Mouse (Mus musculus) frontal cortex, postnatal 10 days (tissue): ENCODE results near the gene Mta2.
"Not testable (repeated sequence)": the region's sequence is repeated elsewhere in the genome, so short reads cannot be mapped to it uniquely, and the experiment has no call there.

Source experiments
- DNase-seq, 2 experiments: peaks; one replicate each; pipeline ENCODE4 v3.0.0; 2022; ENCODE audit warnings: low spot score in 2 of 2, mixed read lengths in 1 of 2

Gene Mta2

DNA sequence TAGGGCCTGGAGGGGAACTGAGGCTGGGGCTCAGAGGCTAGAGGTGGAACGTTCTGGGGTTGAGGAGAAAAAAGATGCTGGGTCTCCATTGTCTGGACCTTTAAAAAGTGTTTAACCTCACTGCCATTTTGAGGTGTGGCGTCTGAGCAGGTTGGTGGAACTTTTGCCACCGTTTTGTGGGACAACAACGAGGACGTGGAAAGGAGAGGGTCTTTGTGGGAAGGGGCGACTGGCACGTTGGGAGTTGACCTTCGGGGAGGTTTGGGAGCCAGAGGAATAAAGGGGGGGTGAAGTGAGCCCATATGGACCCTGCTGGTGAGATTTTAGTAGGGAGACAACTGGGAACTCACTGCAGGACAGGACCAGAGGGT, 25.7 kb downstream of the Mta2 start:
- no peak for DNase-seq

DNA sequence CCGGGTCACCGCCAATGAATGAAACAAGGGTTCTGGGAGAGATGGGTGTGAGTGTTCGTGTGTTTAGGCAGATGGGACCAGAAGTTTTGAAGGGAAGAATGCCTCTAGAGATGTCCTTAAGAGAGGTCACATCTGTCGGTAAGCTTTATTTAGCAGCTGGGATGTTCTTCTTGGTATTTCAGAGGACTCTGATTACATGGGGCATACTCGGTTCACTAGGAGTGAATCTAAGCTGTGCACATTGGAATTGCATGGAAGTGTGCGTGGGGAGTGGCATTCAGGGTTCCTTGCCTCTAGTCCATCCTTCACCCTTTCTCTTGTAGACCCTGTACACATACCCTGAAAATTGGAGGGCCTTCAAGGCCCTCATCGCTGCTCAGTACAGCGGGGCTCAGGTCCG, 26.2 kb downstream of the Mta2 start:
- DNase-seq = no peak

DNA sequence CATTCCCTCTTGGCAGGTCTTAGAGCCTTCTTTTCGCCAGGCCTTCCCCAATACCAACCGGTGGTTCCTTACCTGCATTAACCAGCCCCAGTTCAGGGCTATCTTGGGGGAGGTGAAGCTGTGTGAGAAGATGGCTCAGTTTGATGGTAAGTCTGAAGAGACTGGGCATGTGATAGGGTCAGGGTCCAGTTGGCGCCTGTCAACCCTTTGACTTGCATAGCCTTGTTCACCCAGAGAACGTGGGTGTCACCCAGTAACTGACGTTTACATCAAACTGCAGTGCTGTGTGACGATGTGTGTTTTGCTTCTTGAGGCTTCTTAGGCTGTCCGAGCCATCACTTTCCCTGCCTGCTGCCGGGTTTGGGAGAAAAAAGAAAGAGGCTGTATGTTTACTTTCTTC, 30.8 kb downstream of the Mta2 start:
- DNase-seq = not testable (repeated sequence)

DNA sequence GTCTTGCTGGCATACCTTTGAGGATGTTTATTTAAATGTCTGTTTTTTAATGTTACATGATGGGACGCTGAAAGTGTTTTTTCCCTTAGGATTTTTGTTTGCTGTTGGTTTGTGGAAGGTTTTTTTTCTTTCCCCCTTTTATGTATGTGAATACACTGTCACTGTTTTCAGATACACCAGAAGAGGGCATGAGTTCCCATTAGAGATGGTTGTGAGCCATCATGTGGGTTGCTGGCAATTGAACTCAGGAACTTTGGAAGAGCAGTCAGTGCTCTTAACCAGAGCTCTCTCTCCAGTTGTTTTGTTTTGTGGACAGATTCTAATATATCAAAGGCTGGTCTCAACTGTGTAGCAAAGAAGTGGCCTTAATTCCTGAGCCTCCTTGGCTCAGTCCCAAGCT, 33.0 kb downstream of the Mta2 start:
- DNase-seq = no peak

DNA sequence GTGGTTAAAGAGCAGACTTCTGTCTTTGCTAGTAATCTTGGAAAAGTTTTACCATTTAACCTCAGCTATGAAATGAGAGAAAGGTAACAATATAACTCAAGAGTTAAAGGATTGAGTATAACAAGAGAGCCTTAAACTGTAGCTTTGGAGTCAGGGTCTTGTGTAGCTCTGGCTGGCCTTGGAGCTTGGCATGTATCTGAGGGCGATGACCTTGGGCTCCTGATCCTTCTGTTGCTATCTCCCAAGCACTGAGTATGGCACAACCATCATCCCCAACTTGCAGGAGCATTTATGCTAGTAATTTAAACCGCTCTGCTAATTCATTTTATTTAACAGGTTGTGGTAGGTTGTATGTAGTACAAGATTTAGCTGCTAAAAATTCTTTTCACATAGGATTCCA, 33.8 kb downstream of the Mta2 start:
- DNase-seq = no peak

DNA sequence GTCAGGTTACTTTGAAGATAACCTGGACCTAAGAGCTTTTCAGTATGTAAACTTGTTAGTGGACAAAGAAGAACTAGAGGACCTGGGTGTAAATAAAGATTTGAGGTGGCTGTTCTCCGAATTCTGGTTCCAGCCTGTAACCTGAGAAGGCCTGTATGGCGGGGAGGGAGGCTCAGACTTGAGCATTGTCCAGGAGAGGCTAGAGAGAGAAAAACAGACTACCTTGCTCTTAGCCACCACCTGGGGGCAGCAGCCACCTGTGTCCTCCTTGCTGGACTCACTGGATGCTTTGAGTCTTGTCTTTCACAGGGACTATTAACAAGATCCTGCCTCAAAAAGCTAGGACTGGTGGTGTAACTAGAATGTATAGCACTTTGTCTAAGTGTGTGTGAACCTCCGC, 34.9 kb downstream of the Mta2 start:
- no peak for DNase-seq

DNA sequence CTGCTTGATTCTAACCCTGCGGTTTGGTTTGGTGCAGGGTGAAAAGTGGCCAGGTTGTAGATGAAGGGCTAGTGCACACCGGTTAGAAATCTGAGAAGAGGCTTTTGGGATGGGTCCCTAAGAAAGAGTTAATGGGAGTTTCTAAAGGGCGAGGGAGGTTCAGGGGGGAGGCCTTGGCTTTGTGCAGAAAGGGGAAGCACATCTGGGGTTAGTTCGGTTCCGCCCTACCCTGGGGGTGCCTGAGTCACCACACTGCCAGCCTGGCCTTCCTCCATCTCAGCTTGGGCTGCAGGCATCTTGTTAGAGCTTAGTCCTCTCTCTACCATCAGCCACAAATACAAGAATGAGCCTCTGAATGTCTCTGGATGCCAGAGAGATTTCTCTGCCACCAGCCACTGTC, 39.1 kb downstream of the Mta2 start:
- DNase-seq = no peak

DNA sequence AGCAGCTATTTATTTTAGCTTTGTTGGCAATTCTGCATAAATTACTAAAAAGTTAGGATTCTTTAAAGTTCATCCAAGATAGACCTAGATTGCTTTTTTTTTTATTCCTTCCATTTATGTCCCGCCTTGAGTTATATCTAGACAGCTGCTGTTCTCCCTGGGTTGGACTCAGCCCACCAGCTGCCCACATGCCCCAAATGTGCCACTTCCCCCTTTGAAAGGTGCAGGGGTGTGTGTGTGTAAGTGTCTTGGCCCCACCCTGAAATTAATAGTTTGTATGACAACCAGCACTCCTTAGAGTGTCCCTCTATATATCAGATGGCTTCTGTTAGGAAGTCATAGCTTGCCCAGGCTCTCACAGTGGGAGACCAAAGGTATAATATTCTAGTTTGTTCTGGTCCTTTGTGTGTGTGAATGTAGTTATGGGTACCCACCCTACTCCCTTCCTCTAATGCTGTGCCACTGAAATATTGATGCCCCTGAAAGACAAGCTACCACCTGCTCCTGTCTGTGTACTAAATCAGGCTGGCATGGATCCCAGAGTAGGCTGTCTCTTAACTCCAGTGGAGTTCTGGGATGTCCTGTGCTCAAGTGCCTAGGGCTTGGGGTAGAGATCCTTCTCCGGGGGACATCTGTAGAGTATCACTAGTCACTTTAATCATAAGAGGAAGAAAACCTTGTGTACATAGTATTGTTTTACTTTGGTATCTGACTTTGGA, 39.9 kb downstream of the Mta2 start:
- no peak for DNase-seq

DNA sequence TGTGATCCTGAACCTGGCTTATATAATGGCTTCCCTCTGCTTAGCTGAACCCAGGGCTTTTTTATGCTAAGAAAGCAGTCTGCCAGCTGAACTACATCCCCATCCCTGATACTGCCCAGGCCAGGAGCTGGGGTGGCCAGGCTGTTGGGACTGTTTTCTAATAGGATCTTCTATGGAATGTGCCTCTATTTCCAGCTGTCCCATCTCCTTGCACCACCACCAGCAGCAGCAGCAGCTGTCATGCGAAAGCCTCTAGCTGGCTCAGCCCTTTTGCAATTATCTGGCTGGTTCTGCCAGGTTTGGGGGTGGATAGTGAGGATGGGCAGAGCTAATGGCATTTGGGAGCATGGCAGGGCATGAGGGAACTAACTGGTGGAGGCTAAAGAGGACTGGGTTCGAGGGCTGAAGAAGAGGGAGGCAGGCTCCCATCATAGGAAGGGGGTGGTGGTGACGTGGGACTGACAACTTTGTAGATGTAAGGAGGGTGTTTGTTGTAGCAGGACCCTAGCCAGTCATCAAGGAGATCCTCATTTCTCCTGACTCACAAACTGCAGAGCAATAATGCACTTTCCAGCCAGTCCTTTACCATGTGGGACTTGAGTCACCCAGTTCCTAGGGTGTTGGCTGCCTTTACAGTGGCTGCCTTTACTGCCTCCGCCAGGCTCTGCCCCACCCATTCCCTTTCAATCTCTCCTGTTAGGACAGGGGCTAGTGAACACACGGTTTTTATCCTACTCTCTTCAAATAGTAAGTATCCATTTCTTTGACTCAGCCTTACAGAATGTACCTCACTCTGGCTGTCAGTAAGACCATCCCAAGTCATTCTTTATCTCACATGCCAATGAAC, 40.9 kb downstream of the Mta2 start:
- DNase-seq = no peak

DNA sequence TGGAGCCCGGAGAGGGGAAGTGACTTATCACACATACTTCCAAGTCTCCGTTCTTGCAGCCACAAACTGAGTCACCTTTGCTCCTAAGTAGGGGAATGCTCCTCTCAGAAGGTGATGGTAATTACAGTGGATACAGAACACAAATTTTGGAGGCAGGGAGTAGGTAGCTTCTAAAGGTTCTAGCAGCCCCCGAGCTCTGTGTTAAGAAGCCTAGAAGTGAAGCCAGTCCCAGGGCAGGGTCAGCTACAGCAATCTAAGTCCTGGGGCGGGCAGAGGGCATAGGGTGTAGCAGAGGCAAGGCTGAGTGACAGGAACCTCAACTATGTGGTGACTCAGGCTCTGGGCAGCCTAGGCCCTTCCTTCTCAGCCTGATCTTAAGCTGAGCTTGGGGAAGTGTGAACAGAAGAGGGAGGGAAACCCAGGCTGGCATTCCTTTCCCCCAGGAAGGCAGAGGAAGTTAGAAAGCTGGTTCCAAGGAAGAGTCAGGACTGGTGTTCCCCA, 41.5 kb downstream of the Mta2 start:
- no peak for DNase-seq

DNA sequence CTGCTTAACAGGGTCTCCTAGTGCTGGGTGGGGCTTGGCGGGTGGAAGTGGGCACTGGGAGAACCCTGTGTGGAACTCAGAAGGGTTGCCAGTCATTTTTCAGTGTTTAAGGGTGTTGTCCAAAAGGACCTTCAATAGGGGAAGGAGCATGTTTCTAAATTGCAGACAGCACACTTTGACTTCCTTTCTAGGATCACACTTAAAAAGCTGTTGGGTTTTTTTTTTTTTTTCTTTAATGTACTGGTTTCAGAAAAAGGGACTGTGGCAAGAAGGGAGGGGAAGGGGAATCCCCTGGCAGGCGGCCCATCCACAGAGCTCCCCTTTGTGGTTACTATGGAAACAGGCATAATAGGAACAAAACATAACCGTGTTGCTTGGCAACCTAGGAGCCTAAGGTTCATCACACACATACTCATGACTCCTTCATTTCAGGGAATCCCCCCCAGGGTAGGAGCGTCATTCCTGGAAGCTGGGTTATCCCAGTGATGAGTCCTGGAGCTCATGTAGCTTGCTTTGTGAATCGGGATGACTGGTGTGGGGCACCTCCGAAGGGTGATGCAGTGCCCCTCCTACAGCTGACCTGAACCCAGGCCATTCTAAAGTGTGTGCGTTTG, 42.7 kb downstream of the Mta2 start:
- DNase-seq = peak; percentile 67 to 69

DNA sequence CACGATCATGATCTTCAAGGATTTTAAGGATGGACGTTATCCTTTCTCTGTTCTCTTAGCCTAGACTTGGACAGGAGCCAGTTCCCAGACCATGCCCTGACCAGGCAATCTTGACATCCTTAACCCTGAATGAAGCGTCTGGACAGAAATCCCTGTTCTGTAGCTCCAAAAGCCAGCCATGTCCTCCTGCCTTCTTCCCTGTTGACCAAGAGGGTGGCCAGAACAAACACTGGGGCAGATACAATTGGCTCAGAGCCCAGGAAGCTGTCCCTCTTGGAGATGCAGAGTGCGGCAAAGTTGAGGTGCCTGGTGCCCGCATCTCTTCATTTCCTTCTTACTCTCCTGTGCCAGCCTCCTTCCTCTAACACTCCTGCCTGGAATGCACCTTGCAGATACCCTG, 44.2 kb downstream of the Mta2 start:
- no peak for DNase-seq

DNA sequence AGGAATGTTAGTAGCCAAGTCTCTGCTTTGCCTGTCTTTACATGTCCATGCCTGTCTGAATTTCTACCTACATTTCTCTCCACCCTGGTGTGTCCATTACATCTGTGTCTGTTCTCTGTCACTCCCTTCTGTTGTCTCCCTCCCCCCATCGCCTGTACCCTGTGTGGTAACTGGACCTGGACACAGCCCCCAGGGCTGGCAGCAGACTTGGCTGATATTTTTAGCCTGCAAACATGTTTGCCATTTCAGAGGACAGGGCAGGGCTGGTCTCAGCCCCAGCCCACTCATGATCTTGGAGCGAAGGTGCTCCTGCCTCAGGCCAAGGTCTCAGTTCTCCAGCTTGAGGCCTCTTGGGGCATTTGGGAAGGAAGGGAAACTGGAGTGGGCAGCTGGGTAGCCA, 46.1 kb downstream of the Mta2 start:
- DNase-seq = no peak

DNA sequence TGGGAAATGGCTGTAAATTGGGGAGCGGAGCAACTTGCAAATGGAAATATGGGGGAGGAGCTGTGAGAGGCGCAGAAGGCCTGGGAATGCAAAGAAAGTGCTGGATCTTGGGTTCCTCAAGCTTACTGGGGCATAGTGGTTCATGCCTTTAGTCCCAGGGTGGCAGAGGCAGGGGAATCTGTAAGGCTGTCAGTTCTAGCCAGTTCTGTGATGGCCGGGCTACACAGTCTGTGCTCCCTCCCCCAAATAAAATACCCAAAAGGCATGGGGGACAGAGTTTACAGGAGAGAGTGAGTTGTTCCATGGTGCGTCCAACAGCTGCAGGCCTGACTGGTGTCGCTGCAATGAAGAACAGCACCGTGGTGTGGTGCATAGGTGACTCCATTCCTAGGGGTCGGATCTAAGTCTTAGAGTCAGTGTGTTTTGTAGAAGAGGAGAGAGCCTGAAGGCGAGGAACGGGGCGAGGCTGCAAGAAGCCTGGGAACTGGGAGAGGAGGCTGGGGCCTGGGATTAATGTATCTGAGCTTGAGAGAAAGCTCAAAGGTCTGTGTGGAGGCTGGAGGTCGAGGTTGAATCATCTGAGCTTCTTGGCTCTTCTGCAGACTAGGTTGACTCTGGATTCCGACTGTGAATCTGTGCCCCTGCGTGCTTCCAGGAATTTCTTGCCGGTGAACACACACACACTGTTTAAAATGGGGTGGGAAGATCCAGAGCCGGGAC, 46.8 kb downstream of the Mta2 start:
- DNase-seq = no peak

DNA sequence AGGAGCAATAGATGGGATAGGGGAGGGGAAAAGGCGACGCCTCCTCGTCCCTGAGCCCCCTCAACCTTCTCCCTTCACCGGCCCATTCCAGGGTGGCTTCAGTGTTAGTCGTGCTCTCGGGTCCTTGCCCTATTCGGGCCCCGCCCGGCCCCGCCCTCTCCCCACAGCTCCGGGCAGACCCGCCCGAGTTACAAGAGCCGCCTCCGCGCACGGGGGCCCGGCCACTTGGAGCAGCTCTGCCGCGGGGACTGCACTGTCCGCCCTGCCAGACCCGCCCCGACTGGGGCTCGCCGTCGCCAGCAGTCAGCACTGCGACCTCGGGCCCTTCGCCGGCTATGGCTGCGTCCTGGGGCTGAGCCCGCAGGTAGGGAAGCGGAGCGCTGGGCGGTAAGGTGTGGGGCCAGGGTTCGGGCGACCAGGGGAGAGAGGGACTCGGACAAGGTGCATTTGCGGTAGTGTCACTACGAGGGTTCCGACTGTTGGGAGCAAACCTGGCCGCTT, 47.4 kb downstream of the Mta2 start, which contains the start of gene Ahnak:
Gene Ahnak (plus strand): TSS at position 219 of the 501 bp plus-strand sequence.
- no peak for DNase-seq

DNA sequence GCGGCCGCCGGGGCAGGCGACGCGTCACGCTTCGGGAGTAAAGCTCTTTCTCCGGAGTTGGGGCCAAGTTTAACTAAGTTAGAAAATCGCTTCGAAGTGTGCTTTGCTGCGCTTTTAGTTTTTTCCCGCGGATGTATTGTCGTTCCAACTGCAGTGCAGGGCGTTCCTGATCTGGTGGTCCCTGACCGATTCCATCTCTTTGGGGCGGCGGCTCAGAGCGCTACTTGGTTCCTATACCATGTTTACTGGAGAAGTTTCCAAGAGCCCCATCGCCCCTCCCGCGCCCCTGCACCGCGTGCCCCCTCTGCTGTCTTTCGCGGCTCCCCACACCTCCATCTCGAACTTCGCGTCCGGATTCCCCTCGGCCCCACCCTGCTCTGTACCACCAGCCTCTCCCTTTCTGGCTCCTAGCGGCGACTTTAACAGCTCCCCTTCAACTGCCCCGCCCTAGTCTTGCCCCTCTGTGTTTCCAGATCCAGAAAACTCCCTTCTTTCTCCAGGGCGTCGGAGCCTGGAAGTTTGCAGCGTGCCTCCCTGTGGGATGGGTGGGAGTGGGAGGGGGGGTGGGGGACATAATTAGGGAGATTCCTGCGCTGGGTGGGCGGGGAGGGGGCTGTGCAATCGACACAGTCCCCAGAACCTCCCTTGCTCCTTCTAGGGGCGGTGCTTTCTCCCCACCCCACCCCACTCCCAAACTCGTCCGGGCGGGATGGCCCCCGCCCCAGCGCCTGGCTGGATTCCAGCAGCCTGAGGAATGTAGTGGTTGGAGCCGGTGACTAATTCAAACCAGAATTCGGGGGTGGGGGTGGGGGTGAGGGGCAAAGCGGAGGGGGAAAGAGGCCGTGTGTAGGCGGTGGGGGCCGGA, 48.1 kb downstream of the Mta2 start:
- peak in 1 of 2 experiments; percentile 35 for DNase-seq

DNA sequence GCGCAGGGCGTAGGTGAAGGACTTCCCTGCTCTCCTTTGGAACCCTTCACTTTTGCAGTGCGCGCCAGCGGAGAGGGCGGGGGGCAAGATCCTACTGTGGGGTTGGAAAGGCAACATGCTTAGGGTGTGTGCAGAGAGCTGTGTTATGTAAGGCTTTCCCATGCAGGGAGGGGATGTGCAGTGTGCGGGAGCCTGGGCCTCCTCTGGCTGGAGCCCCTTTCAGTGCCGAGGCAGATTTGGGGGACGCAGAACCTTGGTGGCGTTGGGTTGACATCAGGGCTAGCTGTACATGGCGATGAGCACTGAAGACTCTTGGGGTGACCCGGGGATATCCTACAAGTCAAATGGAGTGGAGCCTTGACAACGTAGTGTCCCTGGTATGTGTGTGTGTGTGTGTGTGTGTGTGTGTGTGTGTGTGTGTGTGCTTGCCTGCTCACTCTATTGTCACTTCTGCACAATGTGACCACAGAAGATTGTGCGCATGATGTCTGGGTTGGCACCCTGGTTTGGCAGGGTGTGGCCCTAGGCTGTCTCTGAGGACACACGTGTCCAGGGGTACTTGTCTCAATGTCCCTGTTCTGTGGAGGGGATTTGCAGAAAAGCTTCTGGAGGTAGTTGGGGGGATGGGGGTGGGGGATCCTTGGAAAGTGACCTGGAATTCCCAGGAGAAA, 48.9 kb downstream of the Mta2 start:
- DNase-seq = no peak

DNA sequence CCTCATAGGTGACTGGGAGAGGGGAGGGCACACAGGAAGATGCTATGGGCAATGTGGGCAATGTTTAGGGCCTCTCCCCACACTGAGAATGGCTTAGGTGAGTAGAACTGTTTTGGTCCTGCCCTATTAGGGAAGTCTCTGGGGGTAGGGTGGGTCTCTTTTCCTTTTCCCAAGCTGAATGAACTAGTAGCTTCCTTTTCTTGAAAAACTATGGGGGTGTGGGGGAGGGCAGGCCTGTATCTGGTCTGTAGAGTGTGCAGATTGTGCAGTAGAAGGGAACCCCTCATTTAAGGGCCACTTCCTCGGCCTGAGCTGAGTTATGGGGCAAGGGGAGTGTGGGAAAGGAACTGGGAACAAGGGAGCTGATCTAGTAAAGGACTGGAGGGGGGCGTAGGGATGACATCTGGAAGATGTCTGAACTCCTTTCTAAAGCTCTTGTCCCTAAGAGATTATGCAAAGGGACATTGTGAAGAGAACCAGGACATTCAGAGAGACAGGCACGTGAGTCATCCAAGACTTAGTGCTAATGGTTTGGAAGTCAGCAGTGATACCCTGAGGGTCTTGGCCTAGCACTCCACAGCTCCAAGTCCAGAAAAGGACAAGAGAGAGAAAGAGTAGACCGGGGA, 49.7 kb downstream of the Mta2 start:
- no peak for DNase-seq

DNA sequence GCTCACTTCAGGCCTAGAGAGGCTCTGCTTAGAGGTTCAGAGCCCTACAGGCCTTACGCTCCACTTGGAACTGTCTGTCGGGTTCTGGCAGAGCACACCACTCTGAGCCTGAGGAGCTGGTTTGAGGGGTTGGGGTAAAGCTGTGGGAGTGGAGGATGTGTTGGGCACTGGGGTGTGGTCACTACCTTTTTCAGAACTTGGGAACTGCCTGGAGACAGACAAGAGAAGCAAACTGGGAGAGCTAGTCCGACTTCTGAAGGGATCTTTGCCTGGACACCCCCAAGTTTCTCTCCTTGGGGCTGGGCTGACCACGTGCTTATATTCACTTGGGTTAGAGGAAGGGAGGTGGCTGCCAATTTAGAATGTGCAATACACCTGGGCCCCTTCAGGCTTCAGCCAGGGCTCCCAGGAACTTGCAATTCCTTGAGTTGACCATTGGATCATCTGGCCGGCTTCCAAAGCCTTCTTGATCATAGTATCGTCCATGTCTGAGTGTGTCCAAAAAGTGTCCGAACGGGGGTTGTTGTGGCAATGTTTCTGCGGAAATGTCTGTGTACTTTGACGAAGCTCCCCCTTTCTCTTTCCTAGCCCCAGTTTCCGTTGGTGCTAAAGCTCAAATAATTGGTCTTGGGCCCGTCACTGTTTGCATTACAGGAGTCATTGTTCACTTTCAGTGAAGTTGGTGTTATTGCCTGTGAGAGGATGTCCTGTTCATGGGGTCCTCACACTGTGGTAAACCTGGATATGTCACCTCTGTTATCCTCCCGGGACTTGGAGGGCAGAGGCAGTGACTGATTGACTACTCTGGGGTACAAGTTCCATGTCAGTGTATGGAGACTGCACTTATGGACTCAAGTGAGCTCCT, 50.4 kb downstream of the Mta2 start:
- no peak for DNase-seq
